Mouse (Mus musculus): ENCODE measurements around the gene Polm.
A peak's percentile ranks its signal among the peaks of the same experiment; 100 is the strongest.

Polm gene

DNA sequence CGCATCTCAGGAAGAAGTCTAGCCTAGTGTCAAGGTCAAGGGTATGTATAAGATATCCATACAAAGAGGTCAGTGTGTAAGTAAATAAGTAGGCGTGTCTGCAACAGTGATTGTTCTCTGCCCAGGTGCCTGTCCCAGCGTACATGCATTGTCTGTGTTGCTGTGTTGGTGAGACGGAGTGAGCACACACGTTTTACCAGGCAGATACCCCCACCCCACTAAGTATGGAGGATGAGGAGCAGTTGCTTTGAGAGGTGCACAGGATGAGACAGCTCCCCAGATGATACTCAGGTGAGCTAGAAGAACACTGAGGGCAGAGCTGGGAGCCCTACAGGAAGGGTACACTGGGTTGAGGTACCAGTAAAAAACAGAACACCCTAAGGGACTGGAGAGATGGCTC is 33.6 kb downstream of the Polm start:
- DNase-seq (ENCODE audit: low read depth, low spot score), result no peak

GRCm38 (mm10) chr11:5803551-5803981 is 34.2 kb downstream of the Polm start, which contains the start of gene Pgam2:
TSS of gene Pgam2 (minus strand) at chr11:5803733.
- DNase-seq (ENCODE audit: low read depth, low spot score), result no peak

DNA sequence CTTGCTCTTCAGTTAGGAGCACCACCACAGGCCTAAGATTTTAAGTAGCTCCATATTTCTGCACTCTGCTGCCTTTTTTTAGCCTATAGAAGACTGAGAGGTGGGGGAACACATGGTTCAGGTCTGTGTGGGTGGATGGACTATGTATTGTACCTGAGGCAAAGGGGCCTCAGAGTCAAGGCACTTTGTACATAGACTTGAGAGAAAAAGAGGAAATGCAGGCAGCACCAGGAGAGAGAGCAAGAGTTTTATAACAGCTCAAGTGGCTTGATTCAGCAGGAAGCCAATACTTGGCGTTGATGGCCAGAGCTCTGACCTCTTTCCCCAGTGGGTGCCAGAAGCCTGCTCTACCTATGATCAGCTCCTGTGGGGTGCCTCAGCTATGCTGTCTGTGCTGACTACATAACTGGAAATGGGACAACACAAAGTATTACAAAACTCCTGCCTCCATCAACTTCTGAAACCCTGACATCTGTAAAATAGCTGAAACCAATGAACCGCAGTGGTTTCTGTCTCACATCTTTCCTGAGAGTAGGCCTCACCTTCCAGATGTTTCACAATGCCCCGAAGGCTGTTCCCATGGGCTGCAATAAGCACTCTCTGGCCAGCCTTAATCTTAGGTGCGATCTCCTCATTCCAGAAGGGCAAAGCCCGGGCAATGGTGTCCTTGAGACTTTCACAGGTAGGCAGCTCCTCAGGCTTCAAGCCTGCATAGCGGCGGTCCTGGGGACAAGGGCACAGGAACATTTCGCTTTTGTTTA is 35.2 kb downstream of the Polm start:
- peak; percentile 47 for DNase-seq (ENCODE audit: low read depth, low spot score)

GRCm38 (mm10) chr11:5802005-5802404 is 35.8 kb downstream of the Polm start:
- DNase-seq (ENCODE audit: low read depth, low spot score), result peak; percentile 48

- no peak for DNase-seq (ENCODE audit: low read depth, low spot score)
Observed at GRCm38 (mm10) chr11:5801511-5801910, 36.3 kb downstream of the Polm start.

DNA sequence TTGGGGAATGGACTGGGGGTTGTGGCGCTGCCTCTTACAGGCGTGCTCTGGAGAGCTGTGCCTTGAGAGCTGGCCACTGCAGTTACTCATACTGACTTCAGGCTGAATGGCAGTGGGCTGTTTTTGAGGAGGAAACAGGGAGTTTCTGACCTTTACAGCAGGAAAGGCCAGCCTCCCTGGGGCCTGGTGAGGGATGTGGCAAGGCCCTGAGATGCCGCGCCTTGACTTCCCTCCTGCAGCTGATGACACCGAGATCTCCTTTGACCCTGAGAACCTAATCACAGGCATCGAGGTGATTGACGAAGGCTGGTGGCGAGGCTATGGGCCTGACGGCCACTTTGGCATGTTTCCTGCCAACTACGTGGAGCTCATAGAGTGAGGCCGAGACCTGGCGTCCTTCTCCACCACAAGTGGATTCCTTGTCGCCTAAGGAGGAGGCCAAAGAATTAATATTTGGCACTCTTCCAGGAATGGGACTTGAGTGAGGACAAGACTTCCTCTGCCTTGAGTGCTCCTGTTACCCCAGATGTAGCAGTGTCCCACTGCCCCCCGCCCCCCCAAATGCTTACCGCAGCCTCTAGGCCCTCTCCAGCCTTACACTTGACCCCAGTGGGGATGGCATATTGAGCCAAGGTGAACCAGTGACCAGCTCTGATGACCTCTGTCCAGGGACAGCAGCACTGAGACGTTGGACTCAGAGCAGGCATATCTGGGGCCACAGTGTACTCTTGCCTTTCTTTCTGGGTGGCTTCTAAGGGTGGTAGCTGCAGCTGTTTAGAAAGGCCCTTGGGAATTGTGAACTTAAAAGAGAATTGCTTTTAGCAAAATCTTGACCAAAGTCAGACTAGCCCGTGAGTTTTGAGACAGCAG is 38.0 kb downstream of the Polm start:
- DNase-seq (ENCODE audit: low read depth, low spot score), result no peak

DNA sequence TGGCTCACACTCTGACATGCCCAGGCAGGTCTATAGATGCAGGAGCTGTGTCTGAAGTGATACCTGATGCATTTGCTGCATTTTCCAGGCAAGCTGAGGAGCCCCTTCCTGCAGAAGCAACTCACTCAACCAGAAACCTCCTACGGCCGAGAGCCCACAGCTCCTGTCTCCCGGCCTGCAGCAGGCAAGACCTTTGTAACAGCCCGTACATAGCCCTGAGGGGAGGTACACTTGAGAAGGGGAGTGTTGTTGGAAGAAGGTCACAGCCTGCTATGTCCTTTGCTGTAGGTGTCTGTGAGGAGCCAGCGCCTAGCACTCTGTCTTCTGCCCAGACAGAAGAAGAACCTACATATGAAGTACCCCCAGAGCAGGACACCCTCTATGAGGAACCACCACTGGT is 39.9 kb downstream of the Polm start:
- no peak for DNase-seq (ENCODE audit: low read depth, low spot score)

DNA sequence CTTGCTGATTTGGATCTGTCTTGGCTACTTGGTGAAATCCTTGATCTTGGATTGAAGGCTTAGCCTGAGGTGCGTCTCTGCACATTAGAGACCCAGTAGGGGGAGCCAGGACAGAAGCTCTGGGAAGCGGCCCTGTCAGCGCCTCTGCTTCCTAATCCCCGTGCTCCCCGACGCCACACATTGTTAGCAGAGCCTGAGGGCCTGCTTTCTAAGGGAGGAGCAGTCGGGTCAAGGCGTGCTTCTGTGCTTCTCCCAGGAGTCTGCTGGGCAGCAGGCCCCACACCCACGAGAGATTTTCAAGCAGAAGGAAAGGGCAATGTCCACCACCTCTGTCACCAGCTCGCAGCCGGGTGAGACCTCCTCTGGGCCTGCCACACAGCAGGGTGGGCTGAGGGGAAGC is 40.4 kb downstream of the Polm start:
- DNase-seq (ENCODE audit: low read depth, low spot score), result peak; percentile 58

GRCm38 (mm10) chr11:5796939-5797338 is 40.9 kb downstream of the Polm start:
- DNase-seq (ENCODE audit: low read depth, low spot score), result no peak

DNA sequence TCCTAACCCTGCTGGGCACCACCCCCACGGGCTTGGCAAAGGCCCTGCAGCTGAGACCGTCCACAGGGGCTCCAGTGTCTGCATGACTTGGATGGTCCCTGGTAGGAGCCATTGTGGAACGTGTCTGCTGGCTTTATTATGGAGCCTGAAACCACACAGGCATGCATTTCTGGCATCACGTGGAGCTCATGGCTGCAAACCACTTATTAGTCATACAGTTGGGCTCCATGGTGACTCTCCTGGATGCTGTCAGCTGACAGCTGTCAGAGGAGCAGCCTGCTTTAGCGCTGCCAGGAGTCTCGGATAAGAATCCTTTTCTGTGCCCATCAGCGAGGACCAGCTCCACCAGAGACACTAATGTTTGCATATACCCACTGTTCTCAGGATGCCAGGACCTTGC is 42.1 kb downstream of the Polm start:
- no peak for DNase-seq (ENCODE audit: low read depth, low spot score)

DNA sequence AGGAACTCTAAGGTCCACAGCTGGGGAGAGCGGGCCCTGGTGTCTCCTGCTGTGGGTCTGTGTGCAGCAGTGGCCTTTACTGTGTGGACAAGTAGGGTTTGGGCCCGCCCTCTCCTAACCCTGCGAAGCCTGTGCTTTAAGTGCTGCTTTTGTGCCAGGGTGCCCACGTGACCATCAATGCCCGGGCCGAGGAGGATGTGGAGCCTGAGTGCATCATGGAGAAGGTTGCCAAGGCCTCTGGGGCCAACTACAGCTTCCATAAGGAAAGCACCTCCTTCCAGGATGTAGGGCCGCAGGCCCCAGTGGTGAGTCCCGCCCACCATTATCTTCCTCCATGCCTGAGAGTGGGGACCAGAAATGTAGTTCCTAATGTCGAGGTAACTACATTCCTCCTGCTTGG is 42.5 kb downstream of the Polm start:
- DNase-seq (ENCODE audit: low read depth, low spot score), result no peak

GRCm38 (mm10) chr11:5790431-5790830 is 47.4 kb downstream of the Polm start:
- no peak for DNase-seq (ENCODE audit: low read depth, low spot score)

- DNase-seq (ENCODE audit: low read depth, low spot score), result no peak
Observed at GRCm38 (mm10) chr11:5789754-5790333, 48.0 kb downstream of the Polm start.

DNA sequence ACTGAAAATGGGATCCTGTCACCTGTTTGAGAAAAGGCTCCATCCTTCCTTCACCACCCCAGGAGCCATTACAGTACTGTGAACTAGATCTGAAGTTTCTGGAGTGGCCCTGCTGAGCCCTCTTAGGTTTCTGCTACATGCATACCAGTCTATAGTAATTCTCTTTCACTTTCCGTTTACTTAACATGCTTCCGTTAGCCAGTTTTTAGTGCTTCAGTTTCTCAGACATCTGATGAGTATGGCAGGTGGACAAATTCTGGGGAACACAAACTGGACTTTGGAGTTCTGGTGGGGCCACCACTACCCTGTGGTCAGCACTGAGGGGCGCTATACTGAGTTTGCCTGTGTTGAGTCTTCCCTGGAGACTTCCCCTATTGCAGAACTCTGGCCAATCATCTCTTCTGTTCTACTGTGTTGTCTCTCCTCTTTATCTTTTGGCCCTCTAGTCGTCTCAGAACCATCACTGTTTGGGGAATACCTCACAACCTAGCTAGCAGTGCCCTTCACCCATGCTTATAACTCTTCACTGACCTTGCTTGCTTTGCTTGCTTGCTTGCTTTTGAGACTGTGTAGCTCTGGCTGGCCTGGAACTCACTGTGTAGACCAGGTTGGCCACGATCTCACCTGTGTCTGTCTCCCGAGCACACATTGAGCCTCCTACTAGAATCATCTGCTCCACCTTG is 48.6 kb downstream of the Polm start:
- no peak for DNase-seq (ENCODE audit: low read depth, low spot score)

DNA sequence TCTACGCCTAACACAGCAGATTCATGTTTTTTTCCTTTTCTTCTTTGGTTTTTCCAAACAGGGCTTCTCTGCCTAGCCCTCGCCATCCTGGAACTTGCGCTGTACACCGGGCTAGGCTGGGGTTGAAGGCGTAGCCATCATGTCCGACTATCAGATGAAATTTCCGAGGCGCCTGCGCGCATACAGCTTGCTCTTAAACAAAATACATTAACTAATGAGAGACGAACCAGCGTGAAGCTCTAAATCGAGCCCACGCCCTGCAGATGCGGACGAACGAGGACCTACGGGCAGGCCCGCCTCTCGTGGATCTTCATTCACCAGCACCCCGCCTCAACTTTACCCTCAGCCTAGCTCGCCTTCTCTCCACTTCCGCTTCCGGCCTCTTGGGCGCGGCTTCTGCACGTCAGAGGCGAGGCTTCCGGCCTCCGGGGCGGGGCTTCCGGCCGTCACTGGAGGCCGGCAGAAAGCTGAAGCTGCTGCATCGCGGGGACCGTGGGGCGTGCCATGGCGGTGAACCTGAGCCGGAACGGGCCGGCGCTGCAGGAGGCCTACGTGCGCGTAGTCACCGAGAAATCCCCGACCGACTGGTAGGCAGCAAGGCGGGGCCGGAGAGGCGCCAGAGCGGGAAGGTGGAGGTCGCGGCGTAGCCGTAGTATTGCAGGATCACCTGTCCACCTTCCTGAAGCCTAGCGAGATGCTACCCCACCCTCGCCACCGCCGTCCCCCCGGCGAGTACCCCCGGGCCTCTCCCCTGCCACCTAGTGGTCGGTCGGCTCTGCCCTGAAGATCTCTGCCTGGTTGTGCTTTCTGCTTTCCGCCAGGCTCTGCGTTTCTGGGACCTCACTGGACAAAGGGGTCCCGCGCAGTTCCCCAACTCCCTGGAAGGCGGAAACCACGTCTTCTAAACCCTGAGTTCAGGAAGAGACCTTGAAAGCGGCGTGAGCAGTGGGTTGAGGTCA is 49.5 kb downstream of the Polm start, which contains the start of gene Dbnl:
Gene Dbnl (plus strand): TSS at position 433 of the 959 bp plus-strand sequence.
- DNase-seq (ENCODE audit: low read depth, low spot score), result peak; percentile 94

DNA sequence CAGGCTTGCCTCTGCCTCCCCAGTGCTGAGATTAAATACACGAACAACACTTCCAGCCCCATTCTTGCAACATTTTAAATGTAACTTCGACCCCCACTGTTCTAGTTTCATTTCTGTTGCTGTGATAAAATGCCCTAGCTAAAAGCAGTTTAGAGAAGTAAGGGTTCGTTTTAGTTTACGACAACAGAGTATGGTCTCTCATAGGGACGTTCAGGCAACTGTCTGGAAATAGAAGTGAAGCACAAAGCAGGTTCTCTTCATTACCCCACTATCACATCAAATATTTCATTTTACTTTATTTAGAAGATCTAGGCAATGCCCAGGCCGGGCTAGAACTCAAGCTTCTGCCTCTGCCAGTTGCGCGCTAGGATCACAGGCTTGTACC is 50.2 kb downstream of the Polm start:
- DNase-seq (ENCODE audit: low read depth, low spot score), result no peak

- no peak for DNase-seq (ENCODE audit: low read depth, low spot score)
Observed at GRCm38 (mm10) chr11:5785732-5786131, 52.1 kb downstream of the Polm start.

GRCm38 (mm10) chr11:5782199-5782944 is 55.4 kb downstream of the Polm start:
- peak; percentile 52 for DNase-seq (ENCODE audit: low read depth, low spot score)

DNA sequence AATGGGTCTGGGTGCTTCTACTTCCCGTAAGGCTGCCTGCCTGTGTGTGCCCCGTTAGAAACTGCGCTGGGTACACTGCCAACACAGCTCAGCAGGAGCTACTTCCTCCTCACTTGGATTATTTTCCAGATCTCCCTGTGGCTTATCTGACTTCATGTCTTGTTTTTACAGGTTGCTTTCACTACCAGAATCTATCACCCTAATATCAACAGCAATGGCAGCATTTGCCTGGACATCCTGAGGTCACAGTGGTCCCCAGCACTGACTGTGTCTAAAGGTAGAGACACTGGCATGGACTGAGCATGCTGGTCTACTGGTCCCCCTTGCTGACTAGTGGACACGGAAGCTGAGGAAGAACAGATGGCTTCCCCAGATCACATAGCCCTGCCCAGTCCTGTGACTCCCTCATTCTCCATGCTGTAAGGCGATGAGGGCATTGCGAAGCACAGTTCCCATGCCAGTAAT is 57.7 kb downstream of the Polm start:
- DNase-seq (ENCODE audit: low read depth, low spot score), result no peak

GRCm38 (mm10) chr11:5778481-5778880 is 59.3 kb downstream of the Polm start:
- peak; percentile 45 for DNase-seq (ENCODE audit: low read depth, low spot score)

All from ES-CJ7 (cell line).